ENCODE assay signal across 10 mouse cellular contexts in genomic region chr11:119547183-119547921, GRCm38 (mm10). TPM values are rescaled to one million over a fixed set of nuclear protein-coding genes. Genes with fewer than 3 reads are reported as not detected.
DNase-seq lines count a peak whose midpoint lies in the region; ATAC-seq and TF ChIP-seq lines count a peak whose summit lies in the region.
"Had no signal": no experiment of that assay in that cellular context is flagged by ENCODE, and none has a peak within 500 bp of the region (broad histone marks: within the 10 kb centered on the region; RNA-seq: fewer than 3 reads in every experiment).

Nptx1 (minus strand) TSS chr11:119547753.

- peak; percentile 88 for TF ChIP-seq POLR2A in cortical plate, adult 2 months (IDR thresholded peaks at IDR 0.05; ENCODE audit: extremely low read depth, insufficient read depth, low read length)

- H3K9ac ChIP-seq in heart, embryonic 11.5 days (ENCODE audit: low read depth, low read length), result peak within 1 kb of the TSS; percentile 60

- peaks cover 94% of the 10 kb centered on the region for H3K27me3 ChIP-seq in heart, embryonic 11.5 days (ENCODE audit: control insufficient read depth, insufficient read depth, low read length)
- H3K27me3 ChIP-seq in G1E (ENCODE audit: insufficient read depth, low read length), result peaks cover 67% of the 10 kb centered on the region
- H3K27me3 ChIP-seq in hindbrain, embryonic 10.5 days (ENCODE audit: insufficient read depth, poor library complexity, severe bottlenecking), result peaks cover 100% of the 10 kb centered on the region

- H3K9me3 ChIP-seq in heart, embryonic 11.5 days (replicated peaks; ENCODE audit: control insufficient read depth, low read length), result no peaks in the 10 kb centered on the region
- H3K9me3 ChIP-seq in G1E (replicated peaks), result peaks cover 34% of the 10 kb centered on the region
- H3K9me3 ChIP-seq in hindbrain, embryonic 10.5 days, result no peaks in the 10 kb centered on the region

- no peak within 1 kb of the TSS for H3K27ac ChIP-seq in heart, embryonic 11.5 days (ENCODE audit: low read depth, low read length)
- H3K27ac ChIP-seq in cortical plate, adult 2 months (ENCODE audit: insufficient read depth, low read length), result peak within 1 kb of the TSS; percentile 85
- H3K27ac ChIP-seq in hindbrain, embryonic 10.5 days, result peak within 1 kb of the TSS; percentile 80
- H3K27ac ChIP-seq: macrophage had no signal

- peaks cover 34% of the 10 kb centered on the region for H3K4me1 ChIP-seq in heart, embryonic 11.5 days (ENCODE audit: control insufficient read depth, insufficient read depth, low read length)
- H3K4me1 ChIP-seq in G1E (ENCODE audit: insufficient read depth, low read depth, low read length), result no peaks in the 10 kb centered on the region
- H3K4me1 ChIP-seq in cortical plate, adult 2 months (ENCODE audit: control insufficient read depth, insufficient read depth, low read length), result no peaks in the 10 kb centered on the region; the same call in 1 of the 2 replicates
- peaks cover 62% of the 10 kb centered on the region for H3K4me1 ChIP-seq in hindbrain, embryonic 10.5 days (replicated peaks)

- no peak for ATAC-seq in heart, embryonic 11.5 days (replicated peaks; ENCODE audit: insufficient number of reproducible peaks, low FRiP score, low TSS enrichment)
- ATAC-seq in G1E (ENCODE audit: extremely low read depth, insufficient number of reproducible peaks, low FRiP score, poor library complexity, severe bottlenecking), result no peak
- ATAC-seq: Patski had no signal

- no peak for TF ChIP-seq CTCF in G1E (IDR thresholded peaks at IDR 0.05; ENCODE audit: low read depth, low read length)
- no peak for TF ChIP-seq CTCF in cortical plate, adult 2 months (IDR thresholded peaks at IDR 0.05; ENCODE audit: extremely low read depth, insufficient read depth, low read length)

- under 1% methylated on average over 86 of the region's 90 CpGs for WGBS in heart, embryonic 11.5 days (ENCODE audit: insufficient replicate concordance)
- WGBS in hindbrain, embryonic 10.5 days, result under 1% methylated on average over 90 of the region's 90 CpGs

- H3K4me3 ChIP-seq in heart, embryonic 11.5 days (ENCODE audit: low read depth, low read length), result peak within 1 kb of the TSS; percentile 63
- H3K4me3 ChIP-seq in G1E (ENCODE audit: low read depth, low read length), result peak within 1 kb of the TSS; percentile 41; the same call in 1 of the 2 replicates
- peak within 1 kb of the TSS; percentile 76 for H3K4me3 ChIP-seq in cortical plate, adult 2 months (ENCODE audit: insufficient read depth, low read length)
- peak within 1 kb of the TSS; percentile 71 for H3K4me3 ChIP-seq in hindbrain, embryonic 10.5 days

- intact Hi-C loops in heart, postnatal 25 days (cut with DNase I), result no loop called here
- intact Hi-C loops in left cerebral cortex, postnatal 36 days (cut with DNase I), result loop anchor here (2.0 to 5.0 kb wide), 5 partner anchors 33 to 360 kb away; partner anchors contain the start of gene Rptor

- DNase-seq in heart, postnatal 25 days (ENCODE audit: low spot score), result no peak
- DNase-seq in G1E (ENCODE audit: low spot score), result no peak
- peak; percentile 61 for DNase-seq in hindbrain, embryonic 10.5 days (ENCODE audit: low spot score)
- DNase-seq in left cerebral cortex, postnatal 36 days (ENCODE audit: low spot score in 2 of 2), result peak; percentile 79 to 86
- DNase-seq in neural tube, embryonic 10.5 days (ENCODE audit: extremely low spot score, low spot score), result peak; percentile 74
- no peak for DNase-seq in spleen, postnatal 4 days (ENCODE audit: low spot score in 2 of 2)

- no peaks in the 10 kb centered on the region for H3K36me3 ChIP-seq in heart, embryonic 11.5 days (ENCODE audit: control insufficient read depth, insufficient read depth, low read length)
- H3K36me3 ChIP-seq in G1E (replicated peaks), result no peaks in the 10 kb centered on the region
- no peaks in the 10 kb centered on the region for H3K36me3 ChIP-seq in hindbrain, embryonic 10.5 days

- H3K4me2 ChIP-seq in heart, embryonic 11.5 days, result peak within 1 kb of the TSS; percentile 99

RNA-seq across cellular contexts. Expression of gene Nptx1, which starts in this region (rescaled TPM):
- 0.72 and 0.90 TPM in 2 replicates for polyA plus RNA-seq in heart, embryonic 11.5 days (2014; fragmentation: Nextera tagmentation; extraction: Ambion mirVana)
- total RNA-seq in heart, postnatal 25 days (2021), result under 1 TPM; 0.26 to 0.34 TPM
- total RNA-seq in G1E (2014; fragmentation: Nextera tagmentation) (not detected in 2 replicates), G1E (2017) (0.11 TPM in 1 of 2 replicates, not detected in the other)
- polyA plus RNA-seq in G1E (2012), result not detected in 2 replicates
- 118 and 134 TPM in 2 replicates for polyA plus RNA-seq in cortical plate, adult 2 months (2012; rRNA removed)
- polyA plus RNA-seq in hindbrain, embryonic 10.5 days (2016; fragmentation: Nextera tagmentation; extraction: Ambion mirVana), result 3.2 and 9.7 TPM in 2 replicates
- total RNA-seq in left cerebral cortex, postnatal 36 days (2021), result 100 to 1,000 TPM; 240 to 248 TPM

Comparison
In these comparisons a context has a peak if more than half of its experiments do, and no peak if none do; other contexts are left out.
1. RNA of gene Nptx1 (total RNA-seq): 240 to 248 TPM in left cerebral cortex, postnatal 36 days; 0.26 to 0.34 TPM in heart, postnatal 25 days and 0.11 TPM in G1E; every median in the first group is over 100 times any median in the second.
2. RNA of gene Nptx1 (polyA plus RNA-seq): 118 to 134 TPM in cortical plate, adult 2 months; 3.2 to 9.7 TPM in hindbrain, embryonic 10.5 days, 0.72 to 0.90 TPM in heart, embryonic 11.5 days and not detected in G1E; every median in the first group is over 10 times any median in the second.
3. DNase-seq: peak in hindbrain, embryonic 10.5 days (single experiment), left cerebral cortex, postnatal 36 days (2 of 2) and neural tube, embryonic 10.5 days (single experiment); none in heart, postnatal 25 days (single experiment), G1E (single experiment) and spleen, postnatal 4 days (0 of 2).
4. Peak in every context shown above with its lines, with median percentiles within 50 percentile points of each other: H3K4me3 ChIP-seq.